Comparison of ENCODE assay signal across 8 mouse cellular contexts in genomic region chr16:30821191-30821910, GRCm38 (mm10).
DNase-seq lines count a peak whose midpoint lies in the region; ATAC-seq lines count a peak whose summit lies in the region.

No protein-coding gene starts in this region.

- no peaks in the 10 kb centered on the region for H3K9me3 ChIP-seq in liver, embryonic 11.5 days (ENCODE audit: control insufficient read depth, low read length)
- no peaks in the 10 kb centered on the region for H3K9me3 ChIP-seq in neural tube, embryonic 11.5 days (ENCODE audit: control insufficient read depth, low read length)

- peak; percentile 32 for DNase-seq in MN1 (ENCODE audit: low spot score)
- peak; percentile 9 for DNase-seq in brain, adult 2 months (ENCODE audit: low read depth, low spot score)
- DNase-seq in gastrocnemius, postnatal 25 days = peak; percentile 71
- DNase-seq in hindlimb bud, embryonic 11.5 days (ENCODE audit: extremely low spot score, low read depth, low spot score) = peak; percentile 35
- DNase-seq in liver, embryonic 11.5 days (ENCODE audit: low spot score) = peak; percentile 48
- DNase-seq in neural tube, embryonic 11.5 days (ENCODE audit: low spot score) = peak; percentile 75
- DNase-seq in thymus, adult 18-20 months = no peak

- H3K4me2 ChIP-seq in liver, embryonic 11.5 days = peak overlapping the region; percentile 48
- peak overlapping the region; percentile 35 for H3K4me2 ChIP-seq in neural tube, embryonic 11.5 days (ENCODE audit: low read depth)

- no peak overlapping the region for H3K9ac ChIP-seq in liver, embryonic 11.5 days (ENCODE audit: low read depth, low read length)
- peak overlapping the region; percentile 35 for H3K9ac ChIP-seq in neural tube, embryonic 11.5 days (ENCODE audit: low read length)

- H3K4me3 ChIP-seq in liver, embryonic 11.5 days (ENCODE audit: low read depth, low read length) = no peak overlapping the region; the same call in 1 of the 2 replicates
- H3K4me3 ChIP-seq in neural tube, embryonic 11.5 days (ENCODE audit: low read depth, low read length) = no peak overlapping the region

- H3K4me1 ChIP-seq in liver, embryonic 11.5 days (replicated peaks; ENCODE audit: control insufficient read depth, insufficient read depth, low read length) = peaks cover 2% of the 10 kb centered on the region; the same call in 1 of the 2 replicates
- peaks cover 10% of the 10 kb centered on the region; the same call in 1 of the 2 replicates for H3K4me1 ChIP-seq in neural tube, embryonic 11.5 days (ENCODE audit: control insufficient read depth, insufficient read depth, low read length)

- 8% methylated on average over 17 of the region's 17 CpGs for WGBS in liver, embryonic 11.5 days
- 15% methylated on average over 17 of the region's 17 CpGs for WGBS in neural tube, embryonic 11.5 days

- no peak; the same call in 1 of the 2 replicates for ATAC-seq in liver, embryonic 11.5 days (replicated peaks; ENCODE audit: low FRiP score)
- no peak for ATAC-seq in neural tube, embryonic 11.5 days (ENCODE audit: insufficient read depth, low FRiP score, low TSS enrichment)
- no peak for ATAC-seq in granulocyte monocyte progenitor cell, adult 5-6 weeks (replicated peaks; ENCODE audit: poor library complexity, severe bottlenecking)

- H3K36me3 ChIP-seq in liver, embryonic 11.5 days (ENCODE audit: control insufficient read depth, insufficient read depth, low read length) = no peaks in the 10 kb centered on the region
- H3K36me3 ChIP-seq in neural tube, embryonic 11.5 days (ENCODE audit: control insufficient read depth, insufficient read depth, low read length) = no peaks in the 10 kb centered on the region

- H3K27ac ChIP-seq in liver, embryonic 11.5 days (ENCODE audit: low read depth, low read length) = 0 out of 2 replicates have a peak overlapping the region, but pooled peaks have one; percentile 34
- peak overlapping the region; percentile 45 for H3K27ac ChIP-seq in neural tube, embryonic 11.5 days (ENCODE audit: low read depth, low read length)

- no peaks in the 10 kb centered on the region for H3K27me3 ChIP-seq in liver, embryonic 11.5 days (replicated peaks; ENCODE audit: control insufficient read depth, insufficient read depth, low read length)
- no peaks in the 10 kb centered on the region for H3K27me3 ChIP-seq in neural tube, embryonic 11.5 days (ENCODE audit: control insufficient read depth, insufficient read depth, low read length)

Comparison
In these comparisons a context has a peak if more than half of its experiments do, and no peak if none do; other contexts are left out.
1. DNase-seq: peak in MN1 (single experiment), brain, adult 2 months (single experiment), gastrocnemius, postnatal 25 days (single experiment), hindlimb bud, embryonic 11.5 days (single experiment), liver, embryonic 11.5 days (single experiment) and neural tube, embryonic 11.5 days (single experiment); none in thymus, adult 18-20 months (0 of 2).